Mouse (Mus musculus) cortical plate, adult 2 months (tissue): ENCODE measurements around the gene Mtx2. TPM values are rescaled to one million over a fixed set of nuclear protein-coding genes. Genes with fewer than 3 reads are reported as not detected.

ENCODE experiments used
- H3K27ac ChIP-seq: fragments of 200-500 bp; 2 replicates; pipeline ENCODE4 v1.5.1; 2012; ENCODE audit warnings: low read length, control low read depth, inconsistent platforms; ENCODE audit not compliant: insufficient read depth
- H3K4me1 ChIP-seq: fragments of 200-500 bp; 2 replicates; pipeline ENCODE4 v1.6.1; 2011; ENCODE audit warnings: low read length; ENCODE audit not compliant: control insufficient read depth, insufficient read depth
- H3K4me3 ChIP-seq: fragments of 200-500 bp; 2 replicates; pipeline ENCODE4 v1.5.1; 2011; ENCODE audit warnings: mild to moderate bottlenecking, low read length, control low read depth; ENCODE audit not compliant: insufficient read depth
- CTCF ChIP-seq: fragments of 200-500 bp; IDR thresholded peaks from 2 replicates; pipeline ENCODE4 v1.5.1; 2011; ENCODE audit warnings: mild to moderate bottlenecking, control low read depth, low read length; ENCODE audit not compliant: insufficient read depth; ENCODE audit errors: extremely low read depth
- POLR2A ChIP-seq: fragments of 200-500 bp; IDR thresholded peaks from 2 replicates; pipeline ENCODE4 v1.6.1; 2011; ENCODE audit warnings: mild to moderate bottlenecking, low read length, control low read depth; ENCODE audit not compliant: insufficient read depth; ENCODE audit errors: extremely low read depth
- polyA plus RNA-seq: library from polyadenylated mRNA; depleted of rRNA; stranded (reverse); fragments of >200 nt; gene quantifications from 2 replicates; pipeline ENCODE4 v1.2.3, GENCODE M21; 2012; rRNA removed

Mtx2 gene
- 42.1 and 44.2 TPM in 2 replicates for polyA plus RNA-seq

- no peaks in the 10 kb centered on the region for H3K4me1 ChIP-seq
- peak within 1 kb of the TSS; percentile 85 for H3K4me3 ChIP-seq
- TF ChIP-seq CTCF (no peak), POLR2A (peak; percentile 71)
- H3K27ac ChIP-seq, result peak within 1 kb of the TSS; percentile 90; the same call in 1 of the 2 replicates
Measured at GRCm38 (mm10) chr2:74825730-74826430, at the start of gene Mtx2. Mtx2 (plus strand) TSS chr2:74825803.

DNA sequence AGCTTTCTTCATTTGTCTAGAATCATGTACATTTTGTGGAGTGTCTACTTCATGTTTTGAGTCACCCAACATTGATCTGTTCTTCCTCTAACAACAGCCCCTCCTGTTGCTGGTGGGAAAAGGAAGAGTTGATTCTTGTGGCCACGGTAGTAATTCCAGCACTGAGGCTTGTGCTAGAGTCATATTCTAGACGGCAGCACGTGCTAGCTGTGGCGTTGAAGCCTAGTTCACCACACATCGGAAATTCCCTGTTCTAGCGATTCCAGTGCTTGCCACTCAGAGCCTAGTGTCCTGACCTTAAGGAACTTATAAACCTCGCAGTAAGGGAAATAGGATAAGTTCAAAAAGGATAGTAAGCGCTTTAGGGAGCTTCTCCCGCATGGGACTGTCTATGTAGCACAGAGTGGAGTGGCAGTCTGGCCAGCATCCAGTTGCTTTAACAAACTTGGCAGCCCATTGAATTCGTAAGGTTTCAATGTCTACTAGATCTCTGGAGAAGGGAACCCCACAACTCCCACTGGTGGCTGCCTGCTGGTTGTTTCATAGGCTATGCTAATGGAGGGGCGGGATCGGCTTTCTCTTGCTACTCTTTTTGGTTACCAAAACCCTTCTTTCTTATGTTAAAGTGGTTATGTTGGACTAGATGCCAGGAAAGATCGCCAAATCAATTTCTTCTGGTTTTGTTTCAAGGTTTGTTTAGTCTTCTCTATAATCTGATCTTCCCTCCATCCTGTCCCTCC, 47.9 kb upstream of the Mtx2 start:
- TF ChIP-seq POLR2A (no peak), CTCF (no peak)
- H3K4me3 ChIP-seq, result no peak overlapping the region
- H3K4me1 ChIP-seq, result no peaks in the 10 kb centered on the region

GRCm38 (mm10) chr2:74781386-74781785, 44.2 kb upstream of the Mtx2 start:
- no peak for TF ChIP-seq CTCF
- TF ChIP-seq POLR2A, result no peak
- no peaks in the 10 kb centered on the region for H3K4me1 ChIP-seq
- H3K4me3 ChIP-seq, result no peak overlapping the region
- no peak overlapping the region for H3K27ac ChIP-seq

More for the DNA sequence above, 47.9 kb upstream of the Mtx2 start:
- no peak overlapping the region for H3K27ac ChIP-seq

DNA sequence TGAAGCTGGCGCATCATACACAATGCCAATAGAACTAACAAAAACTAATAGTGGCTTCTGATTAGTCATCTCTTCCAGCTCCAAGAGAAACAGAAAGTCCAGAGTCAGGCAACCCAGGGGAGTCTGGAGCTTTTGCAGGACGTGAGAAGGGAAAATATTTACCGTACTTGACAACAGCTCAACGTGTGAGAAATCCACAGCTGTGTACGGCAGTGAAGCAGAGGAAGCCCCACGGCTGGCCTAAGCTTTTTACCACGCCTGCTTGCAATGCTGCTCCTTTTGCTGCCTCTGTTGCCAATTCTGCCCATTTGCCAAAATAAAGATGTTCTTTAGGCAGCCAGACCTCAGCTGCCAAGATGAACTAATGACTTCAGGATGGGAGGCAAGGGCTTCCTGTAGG, 30.1 kb upstream of the Mtx2 start:
- no peaks in the 10 kb centered on the region for H3K4me1 ChIP-seq
- no peak overlapping the region for H3K4me3 ChIP-seq
- TF ChIP-seq POLR2A, result no peak
- no peak for TF ChIP-seq CTCF

DNA sequence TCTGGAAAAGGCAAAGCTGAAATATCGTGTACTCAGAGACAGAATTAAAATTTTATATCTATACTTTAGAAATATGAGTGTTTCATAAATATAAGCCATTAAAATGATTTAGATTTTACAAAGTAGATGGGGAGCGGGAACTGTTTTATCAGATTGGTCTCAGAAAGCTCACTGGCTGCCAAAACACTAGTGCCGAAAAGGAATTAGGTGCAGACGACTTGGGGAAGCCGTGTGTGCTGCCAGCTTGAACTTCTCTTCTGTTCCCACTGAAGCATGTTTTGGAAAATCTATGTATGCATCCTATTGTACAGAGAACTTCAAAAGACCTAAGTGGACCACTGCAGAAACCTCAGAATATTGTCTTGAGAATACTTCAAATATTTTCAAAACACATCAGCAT, 17.2 kb upstream of the Mtx2 start:
- Histone ChIP-seq H3K4me3 (no peak overlapping the region), H3K27ac (no peak overlapping the region), H3K4me1 (no peaks in the 10 kb centered on the region)
- TF ChIP-seq POLR2A, result no peak

More for the DNA sequence above, 30.1 kb upstream of the Mtx2 start:
- no peak overlapping the region for H3K27ac ChIP-seq

DNA sequence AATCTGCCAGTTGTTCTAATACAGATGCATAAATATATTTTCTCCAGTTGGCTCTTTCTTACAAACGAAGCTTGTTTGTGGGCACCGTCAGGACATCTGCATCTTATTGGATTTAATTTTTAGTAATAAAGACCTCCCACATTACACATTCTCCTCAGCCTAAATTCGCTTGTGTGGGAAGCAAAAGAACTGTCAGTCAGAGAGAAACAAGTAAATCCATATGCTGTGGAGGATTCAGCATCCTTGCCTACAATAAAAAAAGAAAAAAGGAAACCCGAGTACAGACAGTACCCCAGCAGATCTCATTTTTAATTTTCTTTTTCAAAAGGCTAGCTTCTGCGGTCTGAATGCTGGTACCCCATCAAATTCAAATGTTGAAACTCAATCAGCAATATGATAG, 2.9 kb upstream of the Mtx2 start:
- Histone ChIP-seq H3K4me3 (no peak overlapping the region), H3K27ac (no peak overlapping the region), H3K4me1 (no peaks in the 10 kb centered on the region)
- TF ChIP-seq POLR2A (no peak), CTCF (no peak)

- no peak for TF ChIP-seq POLR2A
- peak overlapping the region; percentile 67; the same call in 1 of the 2 replicates for H3K27ac ChIP-seq
- no peaks in the 10 kb centered on the region for H3K4me1 ChIP-seq
- peak overlapping the region; percentile 85 for H3K4me3 ChIP-seq
Measured at GRCm38 (mm10) chr2:74825371-74825729, 253 bp upstream of the Mtx2 start.

DNA sequence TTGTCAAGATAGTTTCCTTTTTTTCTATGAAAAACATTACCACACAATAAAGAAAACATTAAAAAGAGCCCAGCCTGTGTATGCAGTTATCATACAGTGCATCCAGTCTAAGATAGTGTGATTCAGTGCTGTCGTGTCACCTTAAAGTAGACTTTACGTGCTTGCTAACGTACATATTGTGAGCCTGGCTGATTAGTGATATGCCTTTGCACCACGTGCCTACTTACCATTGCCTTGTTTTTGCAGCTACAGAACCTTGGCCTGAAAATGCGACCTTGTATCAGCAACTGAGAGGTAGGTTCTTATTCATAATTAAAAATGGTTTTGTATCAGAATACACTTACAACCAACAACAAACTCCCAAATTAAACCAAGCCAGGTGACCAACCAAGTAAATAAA, 21.4 kb downstream of the Mtx2 start:
- H3K4me3 ChIP-seq, result no peak overlapping the region
- no peaks in the 10 kb centered on the region for H3K4me1 ChIP-seq

DNA sequence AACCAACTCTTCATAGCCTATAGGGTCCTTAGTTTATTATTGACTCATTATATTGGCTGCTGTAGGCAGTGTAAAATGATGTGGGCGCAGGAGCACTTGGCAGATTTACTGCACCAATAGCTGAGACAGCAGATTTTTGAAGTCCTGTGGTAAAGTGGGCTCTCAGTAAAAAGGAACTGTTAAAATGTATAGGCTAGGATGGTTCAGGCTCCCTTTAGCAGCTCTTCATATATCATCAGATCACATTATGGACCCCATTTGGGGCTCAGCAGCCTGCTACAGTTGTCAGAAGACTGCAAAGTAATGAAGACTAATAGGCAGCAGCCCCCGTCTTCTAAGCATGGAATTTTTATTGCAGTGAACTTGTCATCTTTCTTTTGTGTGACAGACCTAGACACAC, 21.9 kb downstream of the Mtx2 start:
- TF ChIP-seq CTCF (no peak), POLR2A (no peak)
- Histone ChIP-seq H3K4me3 (no peak overlapping the region), H3K4me1 (no peaks in the 10 kb centered on the region), H3K27ac (no peak overlapping the region)

More for the DNA sequence above, 21.4 kb downstream of the Mtx2 start:
- no peak for TF ChIP-seq POLR2A
- TF ChIP-seq CTCF, result no peak
- H3K27ac ChIP-seq, result no peak overlapping the region

GRCm38 (mm10) chr2:74850036-74850435, 24.4 kb downstream of the Mtx2 start:
- Histone ChIP-seq H3K4me3 (no peak overlapping the region), H3K4me1 (no peaks in the 10 kb centered on the region)
- TF ChIP-seq POLR2A (no peak), CTCF (no peak)

More at GRCm38 (mm10) chr2:74850036-74850435, 24.4 kb downstream of the Mtx2 start:
- no peak overlapping the region for H3K27ac ChIP-seq
